Mouse (Mus musculus) heart, postnatal 0 days (tissue): ENCODE measurements at regions not wholly inside any gene's neighbourhood (a gene's known extent, or its start where the extent isn't known, plus 50 kb on each side); places are given as distances from the start of the nearest gene placed in this dataset.

Experiments
- CTCF ChIP-seq: IDR thresholded peaks from 2 replicates; pipeline ENCODE4 v1.5.1; 2016; ENCODE audit warnings: antibody characterized with exemption, control low read depth, low read depth
- EP300 ChIP-seq: IDR thresholded peaks from 2 replicates; pipeline ENCODE4 v1.6.1; 2016; ENCODE audit warnings: antibody characterized with exemption, low read depth

GRCm38 (mm10) chr10:117499864-117500453 is 120.1 kb upstream of the Cpsf6 start:
- no peak for TF ChIP-seq CTCF
- TF ChIP-seq EP300 = no peak
